Mouse (Mus musculus): ENCODE data around the gene Magi3.

The Magi3 gene

DNA sequence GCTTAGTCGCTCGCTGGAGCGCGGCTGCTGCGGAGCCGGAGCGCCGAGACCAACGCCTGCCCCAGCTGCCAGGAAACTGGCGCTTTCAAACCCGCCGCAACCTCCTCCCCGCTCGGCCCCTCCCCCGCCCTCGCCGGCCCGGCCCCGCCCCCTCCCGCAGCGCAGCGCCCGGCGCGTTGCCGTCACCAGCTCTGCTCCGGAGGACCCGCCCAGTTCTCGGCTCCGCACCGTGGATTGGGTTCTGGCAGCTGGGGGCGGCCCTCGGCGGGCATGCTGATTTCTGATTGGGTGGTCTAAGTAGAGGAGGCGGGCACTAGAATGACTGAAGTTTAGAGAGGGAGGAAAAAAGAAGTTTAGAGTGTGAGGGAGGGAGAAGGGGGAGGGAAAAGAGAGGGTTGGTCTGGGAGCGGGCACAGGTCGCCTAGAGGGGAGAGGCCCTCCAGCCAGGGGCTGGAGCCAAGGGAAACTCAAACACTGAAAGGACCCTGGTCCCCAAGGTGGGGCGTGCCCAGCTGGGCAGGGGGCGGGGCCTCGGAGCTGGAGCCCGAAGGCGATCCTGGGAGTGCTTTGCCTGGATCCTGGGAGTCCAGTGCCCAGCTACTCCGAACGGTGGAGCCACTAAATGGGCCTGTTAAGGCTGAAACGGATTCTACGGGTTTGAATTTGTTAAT lies at the start of gene Magi3:
Gene Magi3 (minus strand): TSS at position 80 of the 671 bp plus-strand sequence.
- Histone ChIP-seq H3K4me1 (replicated peaks; ENCODE audit: low read depth, low read length) (peaks cover 22% of the 10 kb centered on the region), H3K4me3 (replicated peaks; ENCODE audit: low read length) (peak within 1 kb of the TSS; percentile 91), H3K36me3 (ENCODE audit: insufficient read depth, low read length) (no peaks in the 10 kb centered on the region), H3K9me3 (ENCODE audit: low read length) (no peaks in the 10 kb centered on the region), H3K27me3 (ENCODE audit: insufficient read depth, low read length) (peaks cover 14% of the 10 kb centered on the region)
- TF ChIP-seq CTCF (conservative IDR thresholded peaks at IDR 0.05; ENCODE audit: low read length): no peak
- no peak for TF ChIP-seq POU5F1 (IDR thresholded peaks at IDR 0.05; ENCODE audit: borderline replicate concordance, low read length)
- TF ChIP-seq NANOG (IDR thresholded peaks at IDR 0.05; ENCODE audit: borderline replicate concordance, low read length): no peak

DNA sequence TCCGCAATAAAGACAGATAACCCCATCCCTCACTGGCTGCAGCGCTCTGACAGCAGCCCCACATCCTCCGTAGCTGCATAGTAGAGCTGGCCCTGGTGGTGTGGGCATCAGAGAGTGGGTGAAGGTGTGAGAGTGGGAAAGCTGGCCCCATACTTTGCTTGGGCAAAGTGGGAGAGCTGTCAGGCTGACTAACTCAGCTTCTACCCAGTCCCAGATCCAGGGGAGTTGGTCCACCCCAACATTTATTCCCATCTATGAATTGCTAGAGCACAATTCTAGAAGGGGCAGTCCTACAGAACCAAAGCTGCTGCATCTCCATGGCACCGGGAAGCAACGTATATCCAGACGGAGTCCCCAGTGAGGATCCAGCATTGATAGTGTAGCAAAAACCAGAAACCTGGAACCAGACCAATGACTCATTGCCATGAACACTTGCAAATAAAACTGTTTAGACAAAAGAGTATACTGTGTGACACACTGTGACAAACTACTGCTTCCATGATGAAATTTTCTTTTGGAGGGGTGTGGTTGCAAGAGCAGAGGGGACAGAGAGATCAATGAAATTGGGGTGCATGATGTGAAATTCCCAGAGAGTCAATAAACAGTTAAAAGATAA lies 44.5 kb upstream of the Magi3 start:
- Histone ChIP-seq H3K36me3 (ENCODE audit: insufficient read depth, low read length) (no peaks in the 10 kb centered on the region), H3K9me3 (ENCODE audit: low read length) (no peaks in the 10 kb centered on the region), H3K27me3 (ENCODE audit: insufficient read depth, low read length) (no peaks in the 10 kb centered on the region), H3K4me3 (replicated peaks; ENCODE audit: low read length) (no peak overlapping the region), H3K4me1 (replicated peaks; ENCODE audit: low read depth, low read length) (no peaks in the 10 kb centered on the region)
- TF ChIP-seq POU5F1 (IDR thresholded peaks at IDR 0.05; ENCODE audit: borderline replicate concordance, low read length) (no peak), NANOG (IDR thresholded peaks at IDR 0.05; ENCODE audit: borderline replicate concordance, low read length) (no peak), CTCF (conservative IDR thresholded peaks at IDR 0.05; ENCODE audit: low read length) (no peak)

DNA sequence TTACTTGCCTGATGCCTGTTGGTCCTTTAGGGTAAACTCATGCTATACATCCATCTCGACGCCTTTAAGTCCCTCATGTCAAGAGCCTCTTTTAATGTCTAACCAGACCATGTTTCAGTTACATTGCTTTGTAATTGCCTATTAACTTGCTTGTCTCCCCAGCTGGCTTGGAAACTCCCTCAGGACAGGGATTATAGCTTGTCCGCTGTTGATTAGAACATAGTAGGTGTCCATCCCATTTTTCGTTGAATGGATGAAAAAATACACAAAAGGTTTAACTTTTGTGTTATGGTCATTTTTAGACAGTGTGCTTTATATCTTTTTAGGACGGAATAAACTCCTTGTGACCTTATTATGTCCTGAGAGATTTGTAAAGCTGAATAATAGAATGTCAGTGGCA lies 40.0 kb upstream of the Magi3 start:
- H3K4me1 ChIP-seq (replicated peaks; ENCODE audit: low read depth, low read length): no peaks in the 10 kb centered on the region
- H3K4me3 ChIP-seq (replicated peaks; ENCODE audit: low read length): no peak overlapping the region
- TF ChIP-seq POU5F1 (IDR thresholded peaks at IDR 0.05; ENCODE audit: borderline replicate concordance, low read length) (no peak), CTCF (conservative IDR thresholded peaks at IDR 0.05; ENCODE audit: low read length) (no peak), NANOG (IDR thresholded peaks at IDR 0.05; ENCODE audit: borderline replicate concordance, low read length) (no peak)

DNA sequence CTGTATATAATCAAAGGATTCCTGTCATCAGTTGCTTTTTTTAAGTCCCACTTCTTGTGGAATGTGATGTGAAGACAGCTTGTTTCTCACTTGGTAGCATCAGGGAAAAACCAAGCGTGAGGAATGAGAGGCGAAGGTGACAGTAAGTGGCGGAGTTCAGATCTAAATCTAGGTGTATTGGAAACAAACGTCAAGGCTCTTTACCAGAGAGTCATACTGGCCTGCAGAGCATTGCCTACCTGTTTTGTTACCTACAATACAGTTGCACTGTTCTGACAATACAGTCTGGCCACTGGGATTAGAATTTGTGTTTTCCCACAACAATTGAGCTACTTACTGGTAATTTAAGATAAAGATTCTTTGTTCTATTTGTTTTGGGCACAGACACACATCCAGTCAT lies 39.0 kb upstream of the Magi3 start:
- TF ChIP-seq POU5F1 (IDR thresholded peaks at IDR 0.05; ENCODE audit: borderline replicate concordance, low read length) (no peak), NANOG (IDR thresholded peaks at IDR 0.05; ENCODE audit: borderline replicate concordance, low read length) (no peak), CTCF (conservative IDR thresholded peaks at IDR 0.05; ENCODE audit: low read length) (no peak)
- Histone ChIP-seq H3K4me1 (replicated peaks; ENCODE audit: low read depth, low read length) (no peaks in the 10 kb centered on the region), H3K9me3 (ENCODE audit: low read length) (no peaks in the 10 kb centered on the region), H3K4me3 (replicated peaks; ENCODE audit: low read length) (no peak overlapping the region), H3K36me3 (ENCODE audit: insufficient read depth, low read length) (no peaks in the 10 kb centered on the region), H3K27me3 (ENCODE audit: insufficient read depth, low read length) (no peaks in the 10 kb centered on the region)

More for the DNA sequence above, 40.0 kb upstream of the Magi3 start:
- Histone ChIP-seq H3K36me3 (ENCODE audit: insufficient read depth, low read length) (no peaks in the 10 kb centered on the region), H3K27me3 (ENCODE audit: insufficient read depth, low read length) (no peaks in the 10 kb centered on the region), H3K9me3 (ENCODE audit: low read length) (no peaks in the 10 kb centered on the region)

DNA sequence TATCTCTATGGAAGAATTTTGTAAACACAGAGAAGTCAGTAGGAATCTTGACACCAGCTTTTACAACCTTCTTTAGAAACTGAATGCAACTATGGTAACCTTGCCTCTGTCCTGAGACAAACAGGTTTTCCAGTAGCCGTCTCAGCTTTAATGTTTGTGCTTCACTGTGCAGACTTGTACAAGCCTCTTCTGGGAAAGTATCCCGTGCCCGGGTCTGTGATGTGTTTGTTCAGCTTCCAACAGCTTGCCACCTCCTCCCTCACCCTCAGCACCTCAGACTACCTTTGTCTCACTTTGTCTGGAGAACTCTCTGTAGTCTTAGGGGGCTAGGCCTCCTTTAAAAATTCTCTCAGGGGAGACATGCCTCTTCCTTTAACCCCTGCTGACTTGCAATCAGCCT lies 36.9 kb upstream of the Magi3 start:
- no peaks in the 10 kb centered on the region for H3K4me1 ChIP-seq (replicated peaks; ENCODE audit: low read depth, low read length)
- TF ChIP-seq POU5F1 (IDR thresholded peaks at IDR 0.05; ENCODE audit: borderline replicate concordance, low read length) (no peak), CTCF (conservative IDR thresholded peaks at IDR 0.05; ENCODE audit: low read length) (no peak), NANOG (IDR thresholded peaks at IDR 0.05; ENCODE audit: borderline replicate concordance, low read length) (no peak)

DNA sequence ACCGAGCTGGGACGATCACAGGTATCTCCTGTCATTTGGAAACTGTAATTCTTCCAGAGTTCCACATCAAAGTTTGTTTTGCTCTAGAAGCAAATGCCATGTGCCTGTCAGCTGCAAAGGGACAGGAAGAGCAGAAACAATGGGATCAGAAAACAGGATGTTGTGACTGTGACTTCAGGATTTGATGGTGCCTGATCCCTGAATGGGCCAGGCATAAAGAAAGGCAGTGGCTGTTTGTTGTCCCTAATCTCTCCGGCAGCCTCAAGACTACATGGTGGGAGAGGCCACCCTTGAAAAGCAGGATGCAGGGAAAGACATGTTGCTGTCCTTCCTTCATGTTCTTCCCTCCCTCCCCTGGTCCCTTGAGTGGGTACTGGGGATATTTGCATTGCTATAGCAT lies 33.6 kb upstream of the Magi3 start:
- Histone ChIP-seq H3K4me1 (replicated peaks; ENCODE audit: low read depth, low read length) (no peaks in the 10 kb centered on the region), H3K4me3 (replicated peaks; ENCODE audit: low read length) (no peak overlapping the region), H3K27me3 (ENCODE audit: insufficient read depth, low read length) (no peaks in the 10 kb centered on the region), H3K9me3 (ENCODE audit: low read length) (no peaks in the 10 kb centered on the region), H3K36me3 (ENCODE audit: insufficient read depth, low read length) (no peaks in the 10 kb centered on the region)
- TF ChIP-seq POU5F1 (IDR thresholded peaks at IDR 0.05; ENCODE audit: borderline replicate concordance, low read length) (no peak), NANOG (IDR thresholded peaks at IDR 0.05; ENCODE audit: borderline replicate concordance, low read length) (no peak), CTCF (conservative IDR thresholded peaks at IDR 0.05; ENCODE audit: low read length) (no peak)

More for the DNA sequence above, 36.9 kb upstream of the Magi3 start:
- Histone ChIP-seq H3K4me3 (replicated peaks; ENCODE audit: low read length) (no peak overlapping the region), H3K27me3 (ENCODE audit: insufficient read depth, low read length) (no peaks in the 10 kb centered on the region), H3K36me3 (ENCODE audit: insufficient read depth, low read length) (no peaks in the 10 kb centered on the region), H3K9me3 (ENCODE audit: low read length) (no peaks in the 10 kb centered on the region)

DNA sequence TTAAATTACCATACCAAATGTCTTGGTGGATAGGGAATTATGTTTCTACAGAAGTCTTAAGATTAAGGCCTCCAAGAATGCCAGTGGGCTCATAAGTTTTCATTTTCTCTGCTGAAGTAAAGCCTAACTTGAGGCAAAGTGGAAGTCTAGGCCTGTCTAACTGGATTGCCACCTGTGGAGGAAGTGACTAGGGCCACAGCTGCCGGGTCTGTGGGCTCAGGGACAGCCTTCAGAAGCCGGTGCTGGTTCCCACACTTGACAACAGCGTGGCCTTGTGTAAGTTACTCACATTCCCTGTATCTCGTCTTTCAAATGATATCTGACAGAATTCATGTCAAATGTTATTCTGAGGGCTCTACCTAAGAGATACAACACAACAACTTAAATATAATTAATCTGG lies 27.7 kb upstream of the Magi3 start:
- TF ChIP-seq POU5F1 (IDR thresholded peaks at IDR 0.05; ENCODE audit: borderline replicate concordance, low read length): no peak
- no peak for TF ChIP-seq CTCF (conservative IDR thresholded peaks at IDR 0.05; ENCODE audit: low read length)
- no peak for TF ChIP-seq NANOG (IDR thresholded peaks at IDR 0.05; ENCODE audit: borderline replicate concordance, low read length)
- Histone ChIP-seq H3K27me3 (ENCODE audit: insufficient read depth, low read length) (no peaks in the 10 kb centered on the region), H3K36me3 (ENCODE audit: insufficient read depth, low read length) (no peaks in the 10 kb centered on the region), H3K4me1 (replicated peaks; ENCODE audit: low read depth, low read length) (no peaks in the 10 kb centered on the region; the same call in 1 of the 2 replicates), H3K9me3 (ENCODE audit: low read length) (no peaks in the 10 kb centered on the region), H3K4me3 (replicated peaks; ENCODE audit: low read length) (no peak overlapping the region)

DNA sequence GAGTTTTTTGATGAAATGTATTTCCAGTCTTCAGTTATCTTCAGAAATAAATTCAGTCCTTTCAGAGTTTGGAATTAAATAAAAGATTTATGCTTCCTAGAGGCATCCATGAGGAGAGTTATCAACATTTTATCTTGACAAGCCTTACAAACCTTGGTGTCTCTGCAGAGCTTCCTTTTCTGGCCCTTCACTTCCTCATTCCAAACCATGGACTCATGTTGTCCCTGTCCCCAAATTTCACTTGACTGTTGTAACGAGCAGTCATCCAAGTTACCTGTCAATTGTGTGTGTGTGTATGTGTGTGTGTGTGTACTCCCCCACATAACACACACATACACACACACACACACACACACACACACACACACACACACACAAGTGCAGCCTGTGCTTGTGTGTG lies 26.9 kb upstream of the Magi3 start:
- no peaks in the 10 kb centered on the region for H3K27me3 ChIP-seq (ENCODE audit: insufficient read depth, low read length)
- TF ChIP-seq NANOG (IDR thresholded peaks at IDR 0.05; ENCODE audit: borderline replicate concordance, low read length) (no peak), POU5F1 (IDR thresholded peaks at IDR 0.05; ENCODE audit: borderline replicate concordance, low read length) (no peak), CTCF (conservative IDR thresholded peaks at IDR 0.05; ENCODE audit: low read length) (no peak)
- H3K9me3 ChIP-seq (ENCODE audit: low read length): no peaks in the 10 kb centered on the region
- H3K4me3 ChIP-seq (replicated peaks; ENCODE audit: low read length): no peak overlapping the region
- no peaks in the 10 kb centered on the region; the same call in 1 of the 2 replicates for H3K4me1 ChIP-seq (replicated peaks; ENCODE audit: low read depth, low read length)
- H3K36me3 ChIP-seq (ENCODE audit: insufficient read depth, low read length): no peaks in the 10 kb centered on the region
